Mouse (Mus musculus) testis, adult 2 months (tissue): ENCODE results near the gene Ldah.

ENCODE experiments used
- CTCF ChIP-seq: fragments of 200-500 bp; IDR thresholded peaks from 2 replicates; pipeline ENCODE4 v1.5.1; 2012; ENCODE audit warnings: low read depth, mild to moderate bottlenecking, inconsistent platforms, low read length, moderate library complexity; ENCODE audit not compliant: control insufficient read depth, insufficient read depth, insufficient replicate concordance
- POLR2A ChIP-seq: fragments of 200-500 bp; IDR thresholded peaks from 2 replicates; pipeline ENCODE4 v1.6.1; 2012; ENCODE audit warnings: low read depth, mild to moderate bottlenecking, inconsistent platforms, low read length, moderate library complexity; ENCODE audit not compliant: control insufficient read depth

GRCm38 (mm10) chr12:8232679-8233078, 24.8 kb downstream of the Ldah start:
- no peak for TF ChIP-seq CTCF
- TF ChIP-seq POLR2A: no peak
